Mouse (Mus musculus): Measurements from ENCODE around the gene Nudt6. TPM values are rescaled to one million over a fixed set of nuclear protein-coding genes. Genes with fewer than 3 reads are reported as not detected.
A peak's percentile ranks its signal among the peaks of the same experiment; 100 is the strongest.

Gene Nudt6
- polyA plus RNA-seq, 1 experiment: 10.8 TPM

GRCm38 (mm10) chr3:37420641-37421040 is 630 bp upstream of the Nudt6 start:
- peaks cover 42% of the 10 kb centered on the region for H3K79me2 ChIP-seq (ENCODE audit: control insufficient read depth, insufficient read depth)
- peak overlapping the region; percentile 79 for H3K4me3 ChIP-seq
- no peak for TF ChIP-seq MAX (IDR thresholded peaks at IDR 0.05; ENCODE audit: low read depth)
- peak; percentile 9 for TF ChIP-seq USF1 (IDR thresholded peaks at IDR 0.05; ENCODE audit: low read depth)
- H3K4me2 ChIP-seq (ENCODE audit: low read depth): peak overlapping the region; percentile 74
- peak overlapping the region; percentile 99 for H3ac ChIP-seq (ENCODE audit: control insufficient read depth, insufficient read length)
- H3K27me3 ChIP-seq (ENCODE audit: control insufficient read depth, insufficient read depth, insufficient read length): no peaks in the 10 kb centered on the region
- H3K36me3 ChIP-seq (ENCODE audit: control insufficient read depth, insufficient read depth): peaks cover 17% of the 10 kb centered on the region

DNA sequence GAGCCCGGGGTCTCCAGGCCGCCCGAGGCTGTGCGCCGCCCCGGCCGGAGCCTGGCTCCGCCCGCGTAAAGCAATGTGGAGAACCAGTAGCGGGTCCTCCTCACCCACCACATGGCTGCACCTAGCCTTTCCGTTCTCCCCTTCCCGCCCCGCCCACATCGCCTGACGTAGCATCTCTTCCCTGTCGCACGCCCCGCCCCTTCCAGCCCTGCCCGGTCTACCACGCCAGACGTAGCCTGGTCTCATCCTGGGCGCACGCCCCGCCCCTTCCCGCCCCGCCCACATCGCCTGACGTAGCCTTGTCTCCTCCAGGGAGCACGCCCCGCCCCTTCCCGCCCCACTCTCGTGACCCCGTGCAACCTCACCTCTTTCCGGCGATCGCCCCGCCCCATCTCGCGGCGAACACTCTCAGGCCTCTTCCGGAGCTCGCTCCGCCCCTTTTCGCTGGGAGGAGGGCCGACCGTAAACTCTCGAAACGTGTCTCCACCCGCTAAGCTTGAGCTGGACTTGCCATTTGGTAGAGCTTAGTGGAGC is 486 bp downstream of the Nudt6 start, which contains the start of gene Spata5:
TSS of gene Spata5 (plus strand) at position 439 of the 534 bp plus-strand sequence.
- peak within 1 kb of the TSS; percentile 79 for H3K4me3 ChIP-seq
- H3K4me2 ChIP-seq (ENCODE audit: low read depth): peak within 1 kb of the TSS; percentile 74
- TF ChIP-seq CEBPB (IDR thresholded peaks at IDR 0.05; ENCODE audit: insufficient read depth, poor library complexity, severe bottlenecking) (no peak), USF1 (IDR thresholded peaks at IDR 0.05; ENCODE audit: low read depth) (no peak), SRF (IDR thresholded peaks at IDR 0.05; ENCODE audit: control insufficient read depth, insufficient read length, low read depth) (no peak), REST (IDR thresholded peaks at IDR 0.05; ENCODE audit: insufficient read depth, insufficient read length) (no peak), TCF12 (IDR thresholded peaks at IDR 0.05; ENCODE audit: insufficient read depth, poor library complexity, severe bottlenecking) (no peak), MAX (IDR thresholded peaks at IDR 0.05; ENCODE audit: low read depth) (no peak), POLR2AphosphoS2 (IDR thresholded peaks at IDR 0.05; ENCODE audit: insufficient read length, low read depth) (peak; percentile 87), TCF3 (IDR thresholded peaks at IDR 0.05; ENCODE audit: insufficient read length, low read depth) (no peak), MYOG (IDR thresholded peaks at IDR 0.05; ENCODE audit: control insufficient read depth in 1 of 3, insufficient read depth in 1 of 3, insufficient read length in 2 of 3, low read depth in 2 of 3) (no peak), E2F4 (IDR thresholded peaks at IDR 0.05; ENCODE audit: insufficient read depth) (no peak), MYOD1 (IDR thresholded peaks at IDR 0.05; ENCODE audit: control insufficient read depth in 1 of 3, insufficient read length in 2 of 3, low read depth in 2 of 3) (peak in 1 of 3 experiments; percentile 1), POLR2A (IDR thresholded peaks at IDR 0.05; ENCODE audit: insufficient read length, low read depth) (peak; percentile 80)
- peak within 1 kb of the TSS; percentile 99 for H3ac ChIP-seq (ENCODE audit: control insufficient read depth, insufficient read length)
- peaks cover 8% of the 10 kb centered on the region for H3K36me3 ChIP-seq (ENCODE audit: control insufficient read depth, insufficient read depth)
- no peaks in the 10 kb centered on the region for H3K27me3 ChIP-seq (ENCODE audit: control insufficient read depth, insufficient read depth, insufficient read length)
- H3K79me2 ChIP-seq (ENCODE audit: control insufficient read depth, insufficient read depth): peaks cover 38% of the 10 kb centered on the region

GRCm38 (mm10) chr3:37418961-37419457 is 1.0 kb downstream of the Nudt6 start:
- TF ChIP-seq REST (IDR thresholded peaks at IDR 0.05; ENCODE audit: insufficient read depth, insufficient read length): no peak
- no peak for TF ChIP-seq CEBPB (IDR thresholded peaks at IDR 0.05; ENCODE audit: insufficient read depth, poor library complexity, severe bottlenecking)
- TF ChIP-seq POLR2A (IDR thresholded peaks at IDR 0.05; ENCODE audit: insufficient read length, low read depth): no peak
- no peak for TF ChIP-seq POLR2AphosphoS2 (IDR thresholded peaks at IDR 0.05; ENCODE audit: insufficient read length, low read depth)
- no peak for TF ChIP-seq USF1 (IDR thresholded peaks at IDR 0.05; ENCODE audit: low read depth)
- TF ChIP-seq TCF12 (IDR thresholded peaks at IDR 0.05; ENCODE audit: insufficient read depth, poor library complexity, severe bottlenecking): no peak
- no peak for TF ChIP-seq E2F4 (IDR thresholded peaks at IDR 0.05; ENCODE audit: insufficient read depth)
- TF ChIP-seq TCF3 (IDR thresholded peaks at IDR 0.05; ENCODE audit: insufficient read length, low read depth): no peak
- no peak for TF ChIP-seq SRF (IDR thresholded peaks at IDR 0.05; ENCODE audit: control insufficient read depth, insufficient read length, low read depth)
- no peak for TF ChIP-seq MYOG (IDR thresholded peaks at IDR 0.05; ENCODE audit: control insufficient read depth in 1 of 3, insufficient read depth in 1 of 3, insufficient read length in 2 of 3, low read depth in 2 of 3)
- TF ChIP-seq MAX (IDR thresholded peaks at IDR 0.05; ENCODE audit: low read depth): no peak
- TF ChIP-seq MYOD1 (IDR thresholded peaks at IDR 0.05; ENCODE audit: control insufficient read depth in 1 of 3, insufficient read length in 2 of 3, low read depth in 2 of 3): no peak
- Histone ChIP-seq H3K36me3 (ENCODE audit: control insufficient read depth, insufficient read depth) (peaks cover 8% of the 10 kb centered on the region), H3K79me2 (ENCODE audit: control insufficient read depth, insufficient read depth) (peaks cover 36% of the 10 kb centered on the region), H3K4me2 (ENCODE audit: low read depth) (peak overlapping the region; percentile 63), H3K27me3 (ENCODE audit: control insufficient read depth, insufficient read depth, insufficient read length) (no peaks in the 10 kb centered on the region), H3ac (ENCODE audit: control insufficient read depth, insufficient read length) (peak overlapping the region; percentile 99), H3K4me3 (peak overlapping the region; percentile 79)

DNA sequence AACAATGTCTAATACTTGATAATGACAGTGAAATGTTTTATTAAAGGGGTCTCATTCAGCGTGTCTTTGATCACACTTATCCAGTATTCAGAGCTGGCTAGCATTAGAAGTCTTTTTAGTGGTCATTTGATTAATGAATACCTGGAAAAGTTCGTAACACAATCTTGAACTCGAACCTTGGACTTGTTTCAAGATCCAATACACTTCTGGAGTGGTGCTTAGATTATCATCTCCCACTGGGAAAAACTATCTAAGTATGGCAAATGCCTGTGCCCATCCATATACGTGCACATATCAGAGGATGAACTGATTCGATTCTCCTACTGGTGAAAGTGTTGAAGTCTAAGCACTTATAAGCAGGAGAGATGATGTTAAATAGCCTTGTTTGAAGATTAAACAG is 1.7 kb downstream of the Nudt6 start:
- H3K36me3 ChIP-seq (ENCODE audit: control insufficient read depth, insufficient read depth): peaks cover 4% of the 10 kb centered on the region
- peak overlapping the region; percentile 79 for H3K4me3 ChIP-seq
- H3ac ChIP-seq (ENCODE audit: control insufficient read depth, insufficient read length): no peak overlapping the region
- peaks cover 29% of the 10 kb centered on the region for H3K79me2 ChIP-seq (ENCODE audit: control insufficient read depth, insufficient read depth)
- H3K27me3 ChIP-seq (ENCODE audit: control insufficient read depth, insufficient read depth, insufficient read length): no peaks in the 10 kb centered on the region
- no peak for TF ChIP-seq REST (IDR thresholded peaks at IDR 0.05; ENCODE audit: insufficient read depth, insufficient read length)
- TF ChIP-seq POLR2AphosphoS2 (IDR thresholded peaks at IDR 0.05; ENCODE audit: insufficient read length, low read depth): no peak
- TF ChIP-seq TCF3 (IDR thresholded peaks at IDR 0.05; ENCODE audit: insufficient read length, low read depth): no peak
- no peak for TF ChIP-seq MYOG (IDR thresholded peaks at IDR 0.05; ENCODE audit: control insufficient read depth in 1 of 3, insufficient read depth in 1 of 3, insufficient read length in 2 of 3, low read depth in 2 of 3)
- no peak for TF ChIP-seq E2F4 (IDR thresholded peaks at IDR 0.05; ENCODE audit: insufficient read depth)
- TF ChIP-seq MYOD1 (IDR thresholded peaks at IDR 0.05; ENCODE audit: control insufficient read depth in 1 of 3, insufficient read length in 2 of 3, low read depth in 2 of 3): no peak
- TF ChIP-seq MAX (IDR thresholded peaks at IDR 0.05; ENCODE audit: low read depth): no peak
- no peak for TF ChIP-seq USF1 (IDR thresholded peaks at IDR 0.05; ENCODE audit: low read depth)
- TF ChIP-seq CEBPB (IDR thresholded peaks at IDR 0.05; ENCODE audit: insufficient read depth, poor library complexity, severe bottlenecking): no peak
- TF ChIP-seq TCF12 (IDR thresholded peaks at IDR 0.05; ENCODE audit: insufficient read depth, poor library complexity, severe bottlenecking): no peak
- H3K4me2 ChIP-seq (ENCODE audit: low read depth): peak overlapping the region; percentile 63
